Mouse (Mus musculus) CD4-positive, CD25-positive, alpha-beta regulatory T cell, adult 9 weeks (primary cell): Measurements from ENCODE around the gene Msh2. TPM values are rescaled to one million over a fixed set of nuclear protein-coding genes. Genes with fewer than 3 reads are reported as not detected.

Source experiments
- polyA plus RNA-seq: library from polyadenylated mRNA; unstranded; fragments of 100-300 nt; shearing (Covaris generic); gene quantifications from one replicate; pipeline ENCODE4 v1.2.1, GENCODE M21; 2017

Msh2 gene
- polyA plus RNA-seq = 69.9 TPM

GRCm38 (mm10) chr17:87671890-87672660 lies at the start of gene Msh2:
Msh2 (plus strand) TSS chr17:87672330.

Other genes starting within 250 kb of the Msh2 start
- gene Stpg4, start 244.6 kb upstream of the Msh2 start, polyA plus RNA-seq = not detected
- gene Calm2, start 225.4 kb upstream of the Msh2 start, polyA plus RNA-seq = 571 TPM
- gene Epcam, start 36.4 kb upstream of the Msh2 start, polyA plus RNA-seq = 1.6 TPM
- not detected for gene Kcnk12, start 125.7 kb downstream of the Msh2 start, polyA plus RNA-seq
- not detected for gene Rpl36-ps4, start 248.6 kb downstream of the Msh2 start, polyA plus RNA-seq